ENCODE assay signal across 8 mouse cellular contexts in the genomic region with DNA sequence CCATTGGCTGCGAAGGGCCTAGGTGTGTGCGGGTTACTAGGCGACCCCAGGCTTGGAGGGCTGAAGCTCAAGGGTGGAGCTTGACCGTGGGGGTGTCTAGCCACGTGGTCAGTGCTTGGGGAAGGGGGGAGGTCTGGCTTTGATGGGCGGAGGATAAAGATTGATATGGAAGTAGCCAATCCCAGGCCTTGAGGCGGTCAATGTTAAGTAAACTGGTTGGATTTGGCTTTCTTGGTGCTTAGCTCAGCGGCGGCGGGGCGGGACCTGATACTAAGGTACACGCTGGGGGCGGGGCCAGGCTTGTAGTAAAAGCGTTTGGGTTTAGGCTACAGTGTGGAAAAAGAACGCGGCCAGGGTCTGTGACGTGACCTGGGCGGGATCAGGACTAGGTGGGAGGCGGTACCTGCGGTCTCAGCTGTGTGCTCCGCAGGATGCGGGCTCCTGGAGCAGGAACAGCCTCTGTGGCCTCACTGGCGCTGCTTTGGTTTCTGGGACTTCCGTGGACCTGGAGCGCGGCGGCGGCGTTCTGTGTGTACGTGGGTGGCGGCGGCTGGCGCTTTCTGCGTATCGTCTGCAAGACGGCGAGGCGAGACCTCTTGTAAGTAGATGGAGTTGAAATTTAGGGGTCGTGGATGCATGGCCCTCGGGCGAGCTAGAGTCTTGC. TPM values are rescaled to one million over a fixed set of nuclear protein-coding genes. Genes with fewer than 3 reads are reported as not detected.
A peak's percentile ranks its signal among the peaks of the same experiment; 100 is the strongest.
DNase-seq lines count a peak whose midpoint lies in the region; ATAC-seq and TF ChIP-seq lines count a peak whose summit lies in the region.

No protein-coding gene starts in this region.

- ATAC-seq in heart, embryonic 11.5 days (replicated peaks; ENCODE audit: insufficient number of reproducible peaks, low FRiP score, low TSS enrichment), result peak; percentile 82
- peak; percentile 87 for ATAC-seq in kidney, embryonic 15.5 days (replicated peaks; ENCODE audit: low FRiP score)
- peak; percentile 90 for ATAC-seq in limb, embryonic 15.5 days (ENCODE audit: insufficient number of reproducible peaks, low FRiP score, low TSS enrichment, low read depth)
- ATAC-seq in midbrain, postnatal 0 days (ENCODE audit: low FRiP score), result peak; percentile 90

- H3K9ac ChIP-seq in heart, embryonic 11.5 days (ENCODE audit: low read depth, low read length), result peak overlapping the region; percentile 74
- H3K9ac ChIP-seq in kidney, embryonic 15.5 days, result peak overlapping the region; percentile 57
- H3K9ac ChIP-seq in limb, embryonic 15.5 days, result peak overlapping the region; percentile 48
- H3K9ac ChIP-seq in midbrain, postnatal 0 days (replicated peaks; ENCODE audit: low read length, poor library complexity, severe bottlenecking), result peak overlapping the region; percentile 79

- peak; percentile 98 for DNase-seq in 3T3-L1 (ENCODE audit: low read depth, low spot score)
- peak; percentile 74 to 84 for DNase-seq in adrenal gland, postnatal 4 days (ENCODE audit: low spot score in 2 of 2)
- DNase-seq in midbrain, postnatal 0 days (ENCODE audit: low spot score), result peak; percentile 99
- peak; percentile 61 to 66 for DNase-seq in spleen, postnatal 14 days (ENCODE audit: low spot score in 2 of 2)

- 1% methylated on average over 41 of the region's 41 CpGs for WGBS in heart, embryonic 11.5 days (ENCODE audit: insufficient replicate concordance)
- under 1% methylated on average over 41 of the region's 41 CpGs for WGBS in kidney, embryonic 15.5 days
- under 1% methylated on average over 41 of the region's 41 CpGs for WGBS in limb, embryonic 15.5 days
- WGBS in midbrain, postnatal 0 days, result under 1% methylated on average over 41 of the region's 41 CpGs

- H3K9me3 ChIP-seq in erythroblast, embryonic 14.5 days (ENCODE audit: control insufficient read depth, low read length), result no peaks in the 10 kb centered on the region; the same call in 1 of the 2 replicates
- no peaks in the 10 kb centered on the region for H3K9me3 ChIP-seq in heart, embryonic 11.5 days (replicated peaks; ENCODE audit: control insufficient read depth, low read length)
- no peaks in the 10 kb centered on the region for H3K9me3 ChIP-seq in kidney, embryonic 15.5 days (replicated peaks)
- no peaks in the 10 kb centered on the region for H3K9me3 ChIP-seq in limb, embryonic 15.5 days
- no peaks in the 10 kb centered on the region for H3K9me3 ChIP-seq in midbrain, postnatal 0 days (ENCODE audit: low read length)

- H3K4me2 ChIP-seq in heart, embryonic 11.5 days, result peak overlapping the region; percentile 92
- peak overlapping the region; percentile 92 for H3K4me2 ChIP-seq in kidney, embryonic 15.5 days
- H3K4me2 ChIP-seq in limb, embryonic 15.5 days, result peak overlapping the region; percentile 84
- peak overlapping the region; percentile 77 for H3K4me2 ChIP-seq in midbrain, postnatal 0 days (ENCODE audit: low read depth, low read length, poor library complexity, severe bottlenecking)

- H3K36me3 ChIP-seq in erythroblast, embryonic 14.5 days (ENCODE audit: control insufficient read depth), result no peaks in the 10 kb centered on the region
- H3K36me3 ChIP-seq in heart, embryonic 11.5 days (ENCODE audit: control insufficient read depth, insufficient read depth, low read length), result no peaks in the 10 kb centered on the region
- no peaks in the 10 kb centered on the region for H3K36me3 ChIP-seq in kidney, embryonic 15.5 days
- H3K36me3 ChIP-seq in limb, embryonic 15.5 days, result no peaks in the 10 kb centered on the region
- no peaks in the 10 kb centered on the region for H3K36me3 ChIP-seq in midbrain, postnatal 0 days (ENCODE audit: insufficient read depth, low read length)

- peaks cover 56% of the 10 kb centered on the region for H3K27me3 ChIP-seq in erythroblast, embryonic 14.5 days (ENCODE audit: control insufficient read depth)
- H3K27me3 ChIP-seq in heart, embryonic 11.5 days (ENCODE audit: control insufficient read depth, insufficient read depth, low read length), result peaks cover 24% of the 10 kb centered on the region
- no peaks in the 10 kb centered on the region for H3K27me3 ChIP-seq in kidney, embryonic 15.5 days
- H3K27me3 ChIP-seq in limb, embryonic 15.5 days, result peaks cover 26% of the 10 kb centered on the region; the same call in 1 of the 2 replicates
- H3K27me3 ChIP-seq in midbrain, postnatal 0 days (ENCODE audit: insufficient read depth, low read length), result 0 out of 2 replicates have a peak, but pooled peaks cover 4% of the 10 kb centered on the region

- H3K4me1 ChIP-seq in erythroblast, embryonic 14.5 days (ENCODE audit: control insufficient read depth), result peaks cover 19% of the 10 kb centered on the region
- H3K4me1 ChIP-seq in heart, embryonic 11.5 days (ENCODE audit: control insufficient read depth, insufficient read depth, low read length), result peaks cover 12% of the 10 kb centered on the region
- H3K4me1 ChIP-seq in kidney, embryonic 15.5 days, result peaks cover 34% of the 10 kb centered on the region
- peaks cover 40% of the 10 kb centered on the region for H3K4me1 ChIP-seq in limb, embryonic 15.5 days
- peaks cover 8% of the 10 kb centered on the region; the same call in 1 of the 2 replicates for H3K4me1 ChIP-seq in midbrain, postnatal 0 days (ENCODE audit: insufficient read depth, low read length)

- TF ChIP-seq CTCF in midbrain, postnatal 0 days (IDR thresholded peaks at IDR 0.05), result peak; percentile 22; the same call in 1 of the 2 replicates

- peak overlapping the region; percentile 57 for H3K4me3 ChIP-seq in erythroblast, embryonic 14.5 days (replicated peaks)
- peak overlapping the region; percentile 59 for H3K4me3 ChIP-seq in heart, embryonic 11.5 days (ENCODE audit: low read depth, low read length)
- peak overlapping the region; percentile 62 for H3K4me3 ChIP-seq in kidney, embryonic 15.5 days (replicated peaks)
- peak overlapping the region; percentile 64 for H3K4me3 ChIP-seq in limb, embryonic 15.5 days
- peak overlapping the region; percentile 65 for H3K4me3 ChIP-seq in midbrain, postnatal 0 days (ENCODE audit: low read depth, low read length)

- 0 out of 2 replicates have a peak overlapping the region, but pooled peaks have one; percentile 17 for H3K27ac ChIP-seq in heart, embryonic 11.5 days (ENCODE audit: low read depth, low read length)
- peak overlapping the region; percentile 97 for H3K27ac ChIP-seq in kidney, embryonic 15.5 days
- peak overlapping the region; percentile 87 for H3K27ac ChIP-seq in limb, embryonic 15.5 days
- H3K27ac ChIP-seq in midbrain, postnatal 0 days (ENCODE audit: low read depth, low read length), result peak overlapping the region; percentile 89

RNA-seq across cellular contexts. Expression of a gene that starts 1.7 kb away (rescaled TPM):
- 100 to 1,000 TPM; 110 to 111 TPM for total RNA-seq in adrenal gland, postnatal 4 days (2021)
- polyA plus RNA-seq in erythroblast, embryonic 14.5 days (2012), result 0.02 and 0.03 TPM in 2 replicates
- polyA plus RNA-seq in heart, embryonic 11.5 days (2014; fragmentation: Nextera tagmentation; extraction: Ambion mirVana), result 9.2 and 10.8 TPM in 2 replicates
- 44.5 and 45.3 TPM in 2 replicates for polyA plus RNA-seq in kidney, embryonic 15.5 days (2015; fragmentation: Nextera tagmentation; extraction: Ambion mirVana)
- 44.5 and 45.3 TPM in 2 replicates for polyA plus RNA-seq in limb, embryonic 15.5 days (2015; fragmentation: Nextera tagmentation; extraction: Ambion mirVana)
- total RNA-seq in midbrain, postnatal 0 days (2014; rRNA removed), result 150 and 160 TPM in 2 replicates
- polyA plus RNA-seq in midbrain, postnatal 0 days (2015; fragmentation: Nextera tagmentation; extraction: Ambion mirVana), result 99.7 and 110 TPM in 2 replicates

RNA-seq across cellular contexts. Expression of a gene that starts 4.0 kb away (rescaled TPM):
- under 1 TPM; 0.25 to 0.65 TPM for total RNA-seq in adrenal gland, postnatal 4 days (2021)
- not detected in 2 replicates for polyA plus RNA-seq in erythroblast, embryonic 14.5 days (2012)
- polyA plus RNA-seq in heart, embryonic 11.5 days (2014; fragmentation: Nextera tagmentation; extraction: Ambion mirVana), result not detected in 2 replicates
- 0.18 and 0.36 TPM in 2 replicates for polyA plus RNA-seq in kidney, embryonic 15.5 days (2015; fragmentation: Nextera tagmentation; extraction: Ambion mirVana)
- polyA plus RNA-seq in limb, embryonic 15.5 days (2015; fragmentation: Nextera tagmentation; extraction: Ambion mirVana), result 0.14 TPM in 1 of 2 replicates, not detected in the other
- total RNA-seq in midbrain, postnatal 0 days (2014; rRNA removed), result 0.55 TPM in 1 of 2 replicates, not detected in the other
- polyA plus RNA-seq in midbrain, postnatal 0 days (2015; fragmentation: Nextera tagmentation; extraction: Ambion mirVana), result 0.05 and 0.12 TPM in 2 replicates

RNA-seq across cellular contexts. Expression of a gene that starts 11.8 kb away (rescaled TPM):
- total RNA-seq in adrenal gland, postnatal 4 days (2021), result 1 to 10 TPM; 4.4 to 4.5 TPM
- polyA plus RNA-seq in erythroblast, embryonic 14.5 days (2012), result not detected in 2 replicates
- polyA plus RNA-seq in heart, embryonic 11.5 days (2014; fragmentation: Nextera tagmentation; extraction: Ambion mirVana), result 0.21 and 0.35 TPM in 2 replicates
- polyA plus RNA-seq in kidney, embryonic 15.5 days (2015; fragmentation: Nextera tagmentation; extraction: Ambion mirVana), result 10.6 and 12.8 TPM in 2 replicates
- polyA plus RNA-seq in limb, embryonic 15.5 days (2015; fragmentation: Nextera tagmentation; extraction: Ambion mirVana), result 0.74 and 0.84 TPM in 2 replicates
- total RNA-seq in midbrain, postnatal 0 days (2014; rRNA removed), result 0.11 and 0.14 TPM in 2 replicates
- polyA plus RNA-seq in midbrain, postnatal 0 days (2015; fragmentation: Nextera tagmentation; extraction: Ambion mirVana), result 0.20 TPM in 1 of 2 replicates, not detected in the other

RNA-seq across cellular contexts. Expression of a gene that starts 21.6 kb away (rescaled TPM):
- 100 to 1,000 TPM; 136 to 144 TPM for total RNA-seq in adrenal gland, postnatal 4 days (2021)
- polyA plus RNA-seq in erythroblast, embryonic 14.5 days (2012), result 12.5 and 16.2 TPM in 2 replicates
- 184 and 194 TPM in 2 replicates for polyA plus RNA-seq in heart, embryonic 11.5 days (2014; fragmentation: Nextera tagmentation; extraction: Ambion mirVana)
- 232 and 247 TPM in 2 replicates for polyA plus RNA-seq in kidney, embryonic 15.5 days (2015; fragmentation: Nextera tagmentation; extraction: Ambion mirVana)
- polyA plus RNA-seq in limb, embryonic 15.5 days (2015; fragmentation: Nextera tagmentation; extraction: Ambion mirVana), result 200 and 202 TPM in 2 replicates
- 333 and 399 TPM in 2 replicates for total RNA-seq in midbrain, postnatal 0 days (2014; rRNA removed)
- 293 and 300 TPM in 2 replicates for polyA plus RNA-seq in midbrain, postnatal 0 days (2015; fragmentation: Nextera tagmentation; extraction: Ambion mirVana)

RNA-seq across cellular contexts. Expression of a gene that starts 27.0 kb away (rescaled TPM):
- total RNA-seq in adrenal gland, postnatal 4 days (2021), result 1 to 10 TPM; 3.4 to 4.3 TPM
- 0.10 and 0.13 TPM in 2 replicates for polyA plus RNA-seq in erythroblast, embryonic 14.5 days (2012)
- 1.9 and 2.0 TPM in 2 replicates for polyA plus RNA-seq in heart, embryonic 11.5 days (2014; fragmentation: Nextera tagmentation; extraction: Ambion mirVana)
- 4.7 and 5.6 TPM in 2 replicates for polyA plus RNA-seq in kidney, embryonic 15.5 days (2015; fragmentation: Nextera tagmentation; extraction: Ambion mirVana)
- 5.0 and 5.9 TPM in 2 replicates for polyA plus RNA-seq in limb, embryonic 15.5 days (2015; fragmentation: Nextera tagmentation; extraction: Ambion mirVana)
- total RNA-seq in midbrain, postnatal 0 days (2014; rRNA removed), result 5.3 and 5.9 TPM in 2 replicates
- 4.5 and 4.7 TPM in 2 replicates for polyA plus RNA-seq in midbrain, postnatal 0 days (2015; fragmentation: Nextera tagmentation; extraction: Ambion mirVana)

Comparison
In these comparisons a context has a peak if more than half of its experiments do, and no peak if none do; other contexts are left out.
1. Peak in every context shown above with its lines: DNase-seq, ATAC-seq, H3K4me3 ChIP-seq and H3K27ac ChIP-seq.
2. H3K27ac ChIP-seq: peak in every context shown above with its lines; median percentile 97 in kidney, embryonic 15.5 days; 89 in midbrain, postnatal 0 days; 87 in limb, embryonic 15.5 days; 17 in heart, embryonic 11.5 days.